Mouse (Mus musculus) midbrain, embryonic 11.5 days (tissue): Measurements from ENCODE around the gene Notch2. TPM values are rescaled to one million over a fixed set of nuclear protein-coding genes. Genes with fewer than 3 reads are reported as not detected.

ENCODE experiments used
- ATAC-seq: fragments of 200-750 bp; cut with Nextera tagmentation; 2 replicates; pipeline ENCODE4 v1.8.0; 2017; ENCODE audit warnings: moderate TSS enrichment, moderate library complexity; ENCODE audit not compliant: low FRiP score
- DNase-seq: peaks from one replicate; pipeline ENCODE4 v3.0.0; 2015; ENCODE audit warnings: low spot score; ENCODE audit errors: missing footprints
- H3K27ac ChIP-seq: fragments of 300-500 bp; sonication (generic); 2 replicates; pipeline ENCODE4 v1.5.1; 2014; ENCODE audit warnings: low read depth, low read length
- H3K27me3 ChIP-seq: fragments of 300-500 bp; sonication (generic); 2 replicates; pipeline ENCODE4 v1.6.1; 2014; ENCODE audit warnings: mild to moderate bottlenecking, low read length, moderate library complexity, mixed read lengths; ENCODE audit not compliant: control insufficient read depth, insufficient read depth
- H3K36me3 ChIP-seq: fragments of 300-500 bp; sonication (generic); 2 replicates; pipeline ENCODE4 v1.6.1; 2014; ENCODE audit warnings: mild to moderate bottlenecking, low read length, moderate library complexity, mixed read lengths; ENCODE audit not compliant: control insufficient read depth, insufficient read depth
- H3K4me1 ChIP-seq: fragments of 300-500 bp; sonication (generic); 2 replicates; pipeline ENCODE4 v1.6.1; 2014; ENCODE audit warnings: low read length; ENCODE audit not compliant: control insufficient read depth, insufficient read depth
- H3K4me2 ChIP-seq: fragments of 300-500 bp; sonication (generic); 2 replicates; pipeline ENCODE4 v1.6.1; 2014; ENCODE audit warnings: mild to moderate bottlenecking, moderate library complexity
- H3K4me3 ChIP-seq: fragments of 300-500 bp; sonication (generic); 2 replicates; pipeline ENCODE4 v1.5.1; 2014; ENCODE audit warnings: low read depth, low read length
- H3K9ac ChIP-seq: fragments of 300-500 bp; sonication (generic); 2 replicates; pipeline ENCODE4 v1.6.1; 2014; ENCODE audit warnings: low read length
- H3K9me3 ChIP-seq: fragments of 300-500 bp; sonication (generic); 2 replicates; pipeline ENCODE4 v1.6.1; 2016; ENCODE audit warnings: low read length; ENCODE audit not compliant: control insufficient read depth
- WGBS: fragments of 180-500 bp; shearing (Covaris S2); extraction: QIAGEN DNeasy Blood & Tissue Kit; methylation state at CpG from one replicate; pipeline ENCODE4 v1.1.7; 2014; 5-methylcytosine and 5-hydroxymethylcytosine counted together
- polyA plus RNA-seq: library from polyadenylated mRNA; unstranded; fragments of >200 nt; fragmentation: Nextera tagmentation; extraction: Ambion mirVana; gene quantifications from 2 replicates; pipeline ENCODE4 v1.2.1, GENCODE M21; 2014

Gene Notch2
- polyA plus RNA-seq, 1 experiment from 2014 or later: 17.6 TPM

GRCm38 (mm10) chr3:98050492-98051406 is 37.4 kb downstream of the Notch2 start:
- H3K9ac ChIP-seq: no peak overlapping the region
- no peaks in the 10 kb centered on the region for H3K9me3 ChIP-seq
- H3K27ac ChIP-seq: no peak overlapping the region
- peaks cover 15% of the 10 kb centered on the region for H3K4me1 ChIP-seq
- H3K27me3 ChIP-seq: no peaks in the 10 kb centered on the region; the same call in 1 of the 2 replicates
- WGBS: 46% methylated on average over 14 of the region's 14 CpGs
- no peak for DNase-seq
- no peak overlapping the region for H3K4me3 ChIP-seq
- peak; percentile 58 for ATAC-seq
- H3K36me3 ChIP-seq: no peaks in the 10 kb centered on the region
- H3K4me2 ChIP-seq: no peak overlapping the region

GRCm38 (mm10) chr3:98051407-98051968 is 38.2 kb downstream of the Notch2 start:
- peak; percentile 53 for ATAC-seq
- 27% methylated on average over 16 of the region's 16 CpGs for WGBS
- Histone ChIP-seq H3K27me3 (no peaks in the 10 kb centered on the region; the same call in 1 of the 2 replicates), H3K4me3 (no peak overlapping the region), H3K9me3 (no peaks in the 10 kb centered on the region), H3K36me3 (no peaks in the 10 kb centered on the region), H3K9ac (no peak overlapping the region), H3K4me1 (peaks cover 9% of the 10 kb centered on the region), H3K27ac (no peak overlapping the region), H3K4me2 (no peak overlapping the region)
- DNase-seq: no peak

- H3K27me3 ChIP-seq: no peaks in the 10 kb centered on the region; the same call in 1 of the 2 replicates
- no peak for ATAC-seq
- H3K4me1 ChIP-seq: peaks cover 9% of the 10 kb centered on the region
Observed at GRCm38 (mm10) chr3:98052507-98053430, 39.4 kb downstream of the Notch2 start.

GRCm38 (mm10) chr3:98053817-98054216 is 40.5 kb downstream of the Notch2 start:
- H3K4me2 ChIP-seq: no peak overlapping the region
- no peaks in the 10 kb centered on the region; the same call in 1 of the 2 replicates for H3K27me3 ChIP-seq
- no peaks in the 10 kb centered on the region for H3K9me3 ChIP-seq
- no peak for ATAC-seq
- H3K36me3 ChIP-seq: no peaks in the 10 kb centered on the region
- H3K27ac ChIP-seq: no peak overlapping the region
- no peak overlapping the region for H3K9ac ChIP-seq
- WGBS: 76% methylated on average over 1 of the region's 1 CpGs
- H3K4me1 ChIP-seq: peaks cover 9% of the 10 kb centered on the region
- no peak for DNase-seq
- H3K4me3 ChIP-seq: no peak overlapping the region

More at GRCm38 (mm10) chr3:98052507-98053430, 39.4 kb downstream of the Notch2 start:
- Histone ChIP-seq H3K27ac (no peak overlapping the region), H3K36me3 (no peaks in the 10 kb centered on the region), H3K9me3 (no peaks in the 10 kb centered on the region), H3K4me3 (no peak overlapping the region), H3K4me2 (no peak overlapping the region), H3K9ac (no peak overlapping the region)
- DNase-seq: no peak
- 85% methylated on average over 16 of the region's 16 CpGs for WGBS

DNA sequence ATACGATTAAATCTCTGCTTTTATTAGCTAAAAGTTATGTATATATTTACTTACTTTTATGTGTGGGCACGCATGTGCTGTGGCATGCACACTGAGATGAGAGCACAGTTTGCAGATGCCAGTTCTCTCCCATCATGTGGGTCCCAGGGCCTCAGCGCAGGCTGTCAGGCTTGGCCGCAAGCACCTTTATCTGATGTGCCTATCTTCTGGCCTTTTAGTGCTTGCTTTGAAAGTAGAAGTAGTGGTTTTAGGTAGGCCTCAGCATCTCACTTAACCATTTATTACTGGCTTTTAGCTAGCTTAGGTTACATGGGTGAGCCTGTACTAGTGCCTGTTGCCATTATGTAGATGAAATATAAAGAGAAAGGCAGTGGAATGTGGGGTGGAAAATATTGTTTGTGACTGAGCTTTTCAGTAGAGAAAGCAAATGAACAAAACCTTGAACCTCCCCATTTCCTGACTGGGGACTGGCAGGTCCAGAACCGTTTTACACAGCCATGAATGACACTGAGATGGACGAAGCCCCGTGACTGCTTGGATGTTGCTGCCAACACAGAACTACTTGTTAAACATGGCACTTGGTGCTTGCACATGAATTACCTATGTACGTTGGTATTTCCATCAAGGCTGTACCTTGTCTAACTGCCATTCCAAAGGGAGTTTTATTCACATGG is 41.1 kb downstream of the Notch2 start:
- 93% methylated on average over 8 of the region's 8 CpGs for WGBS
- no peak overlapping the region for H3K27ac ChIP-seq

GRCm38 (mm10) chr3:98055008-98055345 is 41.6 kb downstream of the Notch2 start:
- Histone ChIP-seq H3K36me3 (no peaks in the 10 kb centered on the region), H3K4me3 (no peak overlapping the region), H3K4me2 (no peak overlapping the region), H3K9me3 (no peaks in the 10 kb centered on the region), H3K4me1 (peaks cover 9% of the 10 kb centered on the region), H3K9ac (no peak overlapping the region), H3K27me3 (no peaks in the 10 kb centered on the region; the same call in 1 of the 2 replicates), H3K27ac (no peak overlapping the region)
- ATAC-seq (no peak), DNase-seq (no peak)
- WGBS: 86% methylated on average over 6 of the region's 6 CpGs

More for the DNA sequence above, 41.1 kb downstream of the Notch2 start:
- Histone ChIP-seq H3K4me3 (no peak overlapping the region), H3K9ac (no peak overlapping the region), H3K4me1 (peaks cover 9% of the 10 kb centered on the region), H3K36me3 (no peaks in the 10 kb centered on the region), H3K4me2 (no peak overlapping the region), H3K9me3 (no peaks in the 10 kb centered on the region), H3K27me3 (no peaks in the 10 kb centered on the region; the same call in 1 of the 2 replicates)
- ATAC-seq (no peak), DNase-seq (no peak)

DNA sequence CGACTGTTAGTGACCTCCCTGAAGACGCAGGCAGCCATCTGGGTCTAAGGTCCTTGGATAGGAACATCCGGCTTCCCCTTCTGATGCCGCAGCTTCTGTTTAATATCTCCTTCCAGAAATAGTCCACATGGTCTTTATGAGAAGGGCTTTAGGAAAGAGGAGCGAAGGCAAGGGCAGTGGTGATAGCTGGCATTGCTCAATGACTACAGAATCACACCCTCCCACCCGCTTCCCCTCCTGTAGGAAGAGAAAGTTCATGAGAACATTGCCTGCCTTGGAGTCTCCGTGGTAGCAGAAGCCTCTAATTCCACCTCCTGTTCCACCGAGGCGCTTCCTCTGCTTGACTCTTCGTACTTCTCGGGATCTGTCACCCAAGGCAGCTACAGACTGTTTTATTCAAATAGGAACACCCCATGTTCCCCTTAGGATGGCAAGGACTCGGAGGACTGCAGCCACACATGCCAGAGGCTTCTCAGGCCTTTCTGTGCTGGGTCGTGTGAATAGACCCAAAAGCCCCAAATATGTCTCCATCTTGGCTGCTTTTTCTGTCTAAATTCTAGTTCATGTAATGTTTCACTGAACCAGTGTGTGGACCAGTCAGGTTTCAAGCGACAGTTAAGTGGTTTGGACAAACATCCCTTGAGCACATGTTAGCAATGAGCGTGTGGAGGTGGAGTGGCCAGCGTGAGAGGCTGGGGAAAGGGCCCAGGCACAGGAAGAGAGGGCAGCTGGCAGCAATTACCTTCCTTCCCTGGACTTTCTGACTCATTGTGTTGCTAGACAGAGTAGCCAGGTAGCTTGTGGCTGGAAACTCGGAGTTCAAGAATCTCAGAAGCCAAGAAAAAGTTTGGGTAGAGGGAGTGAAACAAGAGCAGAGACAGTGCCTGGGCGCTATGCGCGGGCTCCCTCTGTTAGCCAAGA is 42.7 kb downstream of the Notch2 start:
- Histone ChIP-seq H3K27me3 (no peaks in the 10 kb centered on the region; the same call in 1 of the 2 replicates), H3K4me3 (no peak overlapping the region), H3K4me1 (peaks cover 7% of the 10 kb centered on the region), H3K4me2 (no peak overlapping the region), H3K27ac (no peak overlapping the region), H3K36me3 (no peaks in the 10 kb centered on the region), H3K9ac (no peak overlapping the region), H3K9me3 (no peaks in the 10 kb centered on the region)
- WGBS: 86% methylated on average over 20 of the region's 20 CpGs
- no peak for DNase-seq
- ATAC-seq: no peak

GRCm38 (mm10) chr3:98056956-98057365 is 43.6 kb downstream of the Notch2 start:
- Histone ChIP-seq H3K9ac (no peak overlapping the region), H3K27ac (no peak overlapping the region), H3K4me2 (no peak overlapping the region), H3K9me3 (no peaks in the 10 kb centered on the region), H3K4me1 (peaks cover 12% of the 10 kb centered on the region), H3K27me3 (no peaks in the 10 kb centered on the region; the same call in 1 of the 2 replicates), H3K36me3 (no peaks in the 10 kb centered on the region), H3K4me3 (no peak overlapping the region)
- 88% methylated on average over 6 of the region's 6 CpGs for WGBS
- ATAC-seq (no peak), DNase-seq (no peak)
